Mouse (Mus musculus) left cerebral cortex, adult 11 months (tissue): ENCODE measurements around the gene Synrg.

Experiments
- DNase-seq: peaks from one replicate; pipeline ENCODE4 v3.0.0; 2022; ENCODE audit warnings: low spot score

Gene Synrg

GRCm38 (mm10) chr11:84077008-84077407 lies 112.8 kb downstream of the Synrg start:
- DNase-seq: no peak

DNA sequence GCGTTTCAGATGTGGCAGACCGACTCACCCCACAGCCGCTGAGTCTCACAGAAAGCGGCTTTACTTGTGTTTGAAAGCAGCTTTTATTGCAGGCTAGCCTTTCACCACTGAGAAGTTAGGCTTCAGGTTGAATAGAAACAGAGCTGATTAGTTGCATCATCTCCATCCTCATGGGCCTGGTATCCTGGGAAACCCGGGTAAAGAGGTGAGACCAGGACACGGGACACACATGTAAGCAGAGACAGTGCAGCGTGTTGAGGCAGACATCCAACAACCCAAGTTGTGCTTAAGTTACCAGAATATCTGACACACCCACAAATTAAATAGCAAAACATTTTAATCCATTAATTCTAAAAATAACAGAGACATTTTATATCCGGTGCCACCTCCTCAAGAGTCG lies 114.4 kb downstream of the Synrg start:
- DNase-seq: no peak

DNA sequence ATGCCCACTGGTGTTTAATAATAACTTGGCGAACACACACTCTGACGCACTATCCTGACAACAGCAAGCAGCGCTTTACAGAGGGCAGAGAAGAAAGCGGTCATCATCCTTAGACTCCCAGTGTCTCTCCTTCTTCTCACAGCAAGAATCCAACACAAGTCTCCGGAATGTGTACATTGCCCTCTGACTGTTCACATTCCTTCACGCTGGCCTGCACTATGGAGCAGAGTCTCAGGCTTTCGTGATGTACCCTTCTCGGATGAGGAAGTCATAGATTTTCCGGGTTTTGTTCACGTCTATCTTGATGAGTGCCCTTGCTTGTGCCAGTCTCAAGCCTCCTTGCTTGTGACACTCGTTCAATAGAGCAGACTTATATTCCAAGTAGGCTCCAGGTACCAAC lies 115.1 kb downstream of the Synrg start:
- no peak for DNase-seq

DNA sequence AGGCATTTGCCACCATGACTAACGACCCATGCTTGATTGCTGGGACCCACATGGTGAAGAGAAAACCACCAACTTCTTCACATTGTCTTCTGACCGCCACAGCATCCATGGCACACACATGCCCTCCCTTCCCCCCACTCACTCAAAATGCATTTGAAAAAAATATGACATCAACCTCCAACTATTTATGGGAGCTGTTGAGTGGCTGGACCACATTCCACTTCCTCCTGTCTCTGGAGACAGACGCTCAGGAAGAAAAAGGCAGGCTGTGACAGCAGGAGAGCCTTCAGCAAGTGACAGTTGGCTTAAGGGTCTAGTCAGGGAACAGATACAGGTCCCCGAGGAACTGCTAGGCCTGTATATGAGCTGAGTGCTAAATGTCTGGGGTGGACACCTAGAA lies 115.7 kb downstream of the Synrg start:
- DNase-seq: no peak

GRCm38 (mm10) chr11:84080327-84080726 lies 116.1 kb downstream of the Synrg start:
- DNase-seq: no peak

DNA sequence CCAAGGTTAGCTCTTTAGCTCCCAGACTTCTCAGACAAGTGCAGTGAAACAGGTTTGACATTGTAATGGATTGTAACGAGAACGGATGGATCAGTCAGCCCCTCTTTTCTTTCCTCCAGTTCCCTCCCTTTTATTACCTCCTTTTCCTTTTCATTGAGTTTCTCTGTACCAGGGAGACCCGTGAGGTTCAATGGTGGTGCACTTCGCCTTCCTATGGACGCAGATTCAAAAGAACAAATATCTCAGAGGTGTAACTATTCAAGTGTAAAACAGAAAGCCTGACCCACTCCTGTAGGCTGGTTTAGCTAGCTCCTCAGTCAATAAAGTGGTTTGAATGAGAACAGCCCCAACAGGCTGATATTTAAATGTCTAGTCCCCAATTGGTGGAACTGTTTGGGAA lies 117.7 kb downstream of the Synrg start:
- DNase-seq: no peak

DNA sequence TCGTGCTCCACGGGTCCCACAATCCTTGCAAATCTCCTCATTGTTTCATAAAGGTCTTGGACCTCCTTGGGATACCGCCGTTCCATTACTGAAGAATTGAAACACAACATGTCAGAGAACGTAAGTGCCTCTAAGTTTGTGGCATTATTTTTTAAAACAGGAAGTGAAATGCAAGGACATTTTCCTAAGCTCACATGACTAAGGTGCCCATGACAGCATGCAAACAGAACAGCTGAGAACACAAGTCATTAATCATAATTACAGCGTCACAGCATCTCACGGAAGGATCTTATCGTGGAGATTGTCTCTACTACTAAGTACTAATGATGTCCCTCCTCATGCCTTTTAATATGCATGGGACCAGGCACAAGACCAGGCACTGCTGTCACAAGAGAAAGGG lies 126.3 kb downstream of the Synrg start:
- DNase-seq: no peak
